Mouse (Mus musculus): ENCODE measurements around the gene Taok2. TPM values are rescaled to one million over a fixed set of nuclear protein-coding genes. Genes with fewer than 3 reads are reported as not detected.

The Taok2 gene
- total RNA-seq, 2 experiments from 2014 or later = 154 to 163 TPM

GRCm38 (mm10) chr7:126815726-126816222 is 68.7 kb downstream of the Taok2 start:
- Histone ChIP-seq H3K4me3 (no peak overlapping the region), H3K27ac (no peak overlapping the region)
- no peak for DNase-seq (ENCODE audit: low spot score in 2 of 2)
- TF ChIP-seq CTCF (conservative IDR thresholded peaks at IDR 0.05) = no peak

Other genes starting within 250 kb of the Taok2 start
- 10 to 100 TPM; 27.8 to 28.4 TPM for gene Sgf29, start 235.4 kb downstream of the Taok2 start, total RNA-seq (2021)
- 1 to 10 TPM; 9.1 to 9.4 TPM for gene Sult1a1, start 208.3 kb downstream of the Taok2 start, total RNA-seq (2021)
- 100 to 1,000 TPM; 103 to 112 TPM for gene Bola2, start 189.3 kb downstream of the Taok2 start, total RNA-seq (2021)
- gene Slx1b, start 188.9 kb downstream of the Taok2 start, total RNA-seq (2021) = 10 to 100 TPM; 18.9 to 22.3 TPM
- 100 to 1,000 TPM; 130 to 135 TPM for gene Coro1a, start 176.9 kb downstream of the Taok2 start, total RNA-seq (2021)
- gene Mapk3, start 125.1 kb downstream of the Taok2 start, total RNA-seq (2021) = 100 to 1,000 TPM; 170 to 175 TPM
- gene Gdpd3, start 118.4 kb downstream of the Taok2 start, total RNA-seq (2021) = 1 to 10 TPM; 3.1 to 7.0 TPM
- 100 to 1,000 TPM; 283 to 289 TPM for gene Ypel3, start 107.7 kb downstream of the Taok2 start, total RNA-seq (2021)
- gene Tbx6, start 103.2 kb downstream of the Taok2 start, total RNA-seq (2021) = 1 to 10 TPM in 1 of 2 experiments, under 1 TPM in 1; 0.54 to 1.0 TPM
- 10 to 100 TPM; 50.2 to 54.9 TPM for gene Ppp4c, start 92.2 kb downstream of the Taok2 start, total RNA-seq (2021)
- gene Fam57b, start 87.0 kb downstream of the Taok2 start, total RNA-seq (2021) = 10 to 100 TPM; 73.8 to 74.7 TPM
- not detected for gene 4930451I11Rik, start 53.1 kb downstream of the Taok2 start, total RNA-seq (2021)
- 10 to 100 TPM; 19.2 to 20.5 TPM for gene Doc2a, start 37.3 kb downstream of the Taok2 start, total RNA-seq (2021)
- 10 to 100 TPM; 32.2 to 38.5 TPM for gene Hirip3, start 22.7 kb downstream of the Taok2 start, total RNA-seq (2021)
- 10 to 100 TPM; 49.2 to 49.4 TPM for gene Ino80e, start 22.3 kb downstream of the Taok2 start, total RNA-seq (2021)
- 10 to 100 TPM; 21.4 to 23.3 TPM for gene Tmem219, start 38.2 kb upstream of the Taok2 start, total RNA-seq (2021)
- 100 to 1,000 TPM; 164 to 166 TPM for gene Kctd13, start 44.2 kb upstream of the Taok2 start, total RNA-seq (2021)
- 10 to 100 TPM; 31.7 to 36.1 TPM for gene Asphd1, start 64.9 kb upstream of the Taok2 start, total RNA-seq (2021)
- 100 to 1,000 TPM; 439 to 458 TPM for gene Sez6l2, start 65.9 kb upstream of the Taok2 start, total RNA-seq (2021)
- 100 to 1,000 TPM; 155 to 167 TPM for gene Cdipt, start 91.2 kb upstream of the Taok2 start, total RNA-seq (2021)
- not detected for gene Cdiptos, start 91.4 kb upstream of the Taok2 start, total RNA-seq (2021)
- 10 to 100 TPM in 1 of 2 experiments, 1 to 10 TPM in 1; 8.0 to 10.1 TPM for gene Mvp, start 129.9 kb upstream of the Taok2 start, total RNA-seq (2021)
- under 1 TPM in 1 of 2 experiments, not detected in 1; 0.90 TPM for gene Pagr1b, start 131.8 kb upstream of the Taok2 start, total RNA-seq (2021)
- gene Pagr1a, start 132.6 kb upstream of the Taok2 start, total RNA-seq (2021) = 10 to 100 TPM; 17.4 to 43.4 TPM
- gene Gm42742, start 136.4 kb upstream of the Taok2 start, total RNA-seq (2021) = 10 to 100 TPM; 53.6 to 62.4 TPM
- 100 to 1,000 TPM; 243 to 275 TPM for gene Prrt2, start 136.5 kb upstream of the Taok2 start, total RNA-seq (2021)
- gene Maz, start 142.3 kb upstream of the Taok2 start, total RNA-seq (2021) = 100 to 1,000 TPM; 242 to 258 TPM
- gene Kif22, start 157.8 kb upstream of the Taok2 start, total RNA-seq (2021) = 1 to 10 TPM; 4.1 to 9.9 TPM
- gene Zg16, start 202.6 kb upstream of the Taok2 start, total RNA-seq (2021) = not detected
- 1 to 10 TPM; 1.0 to 2.0 TPM for gene AI467606, start 206.7 kb upstream of the Taok2 start, total RNA-seq (2021)
- not detected for gene Qprt, start 237.5 kb upstream of the Taok2 start, total RNA-seq (2021)